Mouse (Mus musculus): ENCODE results near the gene Kncn. TPM values are rescaled to one million over a fixed set of nuclear protein-coding genes. Genes with fewer than 3 reads are reported as not detected.

Gene Kncn
- polyA plus RNA-seq, 1 experiment: not detected

DNA sequence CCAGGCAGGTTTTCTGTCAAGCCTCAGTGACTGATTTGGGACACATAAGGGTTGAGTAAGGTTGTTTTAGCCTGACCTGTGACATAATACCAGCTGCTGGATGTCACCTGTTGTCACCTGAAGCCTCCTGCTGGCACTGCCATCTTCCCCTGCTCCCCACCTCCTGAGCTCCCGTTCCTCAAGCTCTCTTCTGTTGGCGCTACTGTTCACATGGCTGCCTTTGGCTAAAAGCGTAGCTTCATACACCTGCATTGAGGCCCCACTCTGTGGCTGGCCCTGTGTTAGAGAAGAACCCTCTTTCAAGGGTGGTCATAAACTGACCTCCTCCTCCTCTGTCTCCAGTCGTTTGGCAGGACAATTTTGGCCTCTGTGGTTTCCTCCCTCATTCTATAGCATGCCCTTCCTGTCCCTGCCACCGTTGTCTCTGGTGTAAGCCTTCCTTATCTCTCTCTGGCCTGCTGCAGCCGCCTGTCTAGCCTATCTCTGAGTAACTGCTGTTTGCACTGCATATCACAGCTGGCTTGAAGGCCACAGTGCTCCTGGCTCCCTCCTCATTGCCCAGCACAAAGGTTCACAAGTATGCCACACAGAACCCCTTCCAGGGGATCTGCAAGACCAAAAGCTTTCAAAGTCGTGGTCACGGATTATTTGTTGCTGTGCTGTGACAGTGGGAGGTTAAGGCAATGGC, 35.1 kb upstream of the Kncn start:
- no peaks in the 10 kb centered on the region; the same call in 1 of the 2 replicates for H3K4me1 ChIP-seq (ENCODE audit: control insufficient read depth, insufficient read depth, low read length)
- no peak overlapping the region for H3K4me3 ChIP-seq (ENCODE audit: insufficient read depth, low read depth, low read length)
- H3K27ac ChIP-seq (ENCODE audit: insufficient read depth, low read depth, low read length): no peak overlapping the region
- TF ChIP-seq CTCF (IDR thresholded peaks at IDR 0.05; ENCODE audit: insufficient read depth, low read depth, low read length) (no peak), POLR2A (IDR thresholded peaks at IDR 0.05; ENCODE audit: insufficient read depth, low read depth, low read length) (no peak)
- WGBS: 80% methylated on average over 8 of the region's 8 CpGs

DNA sequence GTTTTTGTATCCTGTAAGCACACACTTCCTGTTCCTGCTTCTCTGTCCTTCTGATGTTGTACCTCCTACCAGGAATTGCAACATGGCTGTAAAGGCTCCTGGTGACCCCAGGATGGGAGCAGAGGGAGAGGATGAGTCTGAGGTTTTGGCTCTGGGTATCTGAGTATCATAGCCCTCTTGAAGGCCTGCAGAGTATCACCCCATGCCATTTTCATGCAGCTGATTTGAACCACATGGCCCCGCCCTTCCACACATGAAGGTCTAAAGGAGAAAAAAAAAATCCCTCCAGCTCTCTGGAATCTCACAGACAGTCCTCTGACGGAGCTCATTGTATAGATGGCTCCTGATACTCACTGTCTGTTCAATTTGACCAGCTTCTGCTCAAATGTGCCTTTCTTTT, 34.1 kb upstream of the Kncn start:
- no peak overlapping the region for H3K27ac ChIP-seq (ENCODE audit: insufficient read depth, low read depth, low read length)
- peaks cover 2% of the 10 kb centered on the region; the same call in 1 of the 2 replicates for H3K4me1 ChIP-seq (ENCODE audit: control insufficient read depth, insufficient read depth, low read length)
- TF ChIP-seq CTCF (IDR thresholded peaks at IDR 0.05; ENCODE audit: insufficient read depth, low read depth, low read length) (no peak), POLR2A (IDR thresholded peaks at IDR 0.05; ENCODE audit: insufficient read depth, low read depth, low read length) (no peak)
- H3K4me3 ChIP-seq (ENCODE audit: insufficient read depth, low read depth, low read length): no peak overlapping the region
- 90% methylated on average over 2 of the region's 2 CpGs for WGBS

DNA sequence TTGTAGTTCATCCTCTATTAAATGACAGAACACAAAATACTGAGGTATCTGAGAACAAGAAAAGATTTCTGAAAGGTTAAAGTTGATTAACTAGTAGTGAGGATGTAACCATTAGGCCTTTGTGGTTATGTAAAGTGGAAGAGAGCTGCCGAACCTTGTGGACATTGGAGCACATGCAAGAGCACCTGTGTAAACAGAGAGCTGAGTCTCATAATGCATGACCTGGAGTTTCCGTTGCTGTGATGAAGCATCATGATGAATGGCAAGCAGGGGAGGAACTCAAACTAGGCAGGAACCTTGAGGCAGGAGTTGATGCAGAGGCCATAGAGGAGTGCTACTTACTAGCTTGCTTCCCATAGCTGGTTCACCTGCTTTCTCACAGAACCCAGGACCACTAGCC, 33.6 kb upstream of the Kncn start:
- Histone ChIP-seq H3K27ac (ENCODE audit: insufficient read depth, low read depth, low read length) (no peak overlapping the region), H3K4me1 (ENCODE audit: control insufficient read depth, insufficient read depth, low read length) (peaks cover 6% of the 10 kb centered on the region; the same call in 1 of the 2 replicates), H3K4me3 (ENCODE audit: insufficient read depth, low read depth, low read length) (no peak overlapping the region)
- TF ChIP-seq POLR2A (IDR thresholded peaks at IDR 0.05; ENCODE audit: insufficient read depth, low read depth, low read length) (no peak), CTCF (IDR thresholded peaks at IDR 0.05; ENCODE audit: insufficient read depth, low read depth, low read length) (no peak)
- 73% methylated on average over 2 of the region's 2 CpGs for WGBS

DNA sequence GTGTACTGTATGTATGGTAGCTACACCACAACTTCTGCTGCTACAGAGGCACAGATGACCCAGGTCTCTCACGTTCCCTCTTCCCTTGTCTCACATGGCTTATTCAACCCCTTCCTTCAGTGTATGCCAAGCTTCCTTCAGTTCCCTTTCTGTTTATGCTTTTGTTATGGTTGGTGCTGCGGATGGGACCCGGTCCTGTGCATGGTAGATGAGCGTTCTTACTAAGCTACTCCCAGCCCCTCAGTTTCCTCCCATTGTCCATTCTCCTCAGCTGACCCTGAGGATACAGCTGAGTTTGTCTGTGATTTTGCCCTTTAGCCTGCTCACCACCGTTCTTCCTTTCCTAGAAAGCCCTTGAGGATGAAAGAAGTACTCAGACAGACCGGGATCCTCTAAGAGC, 32.6 kb upstream of the Kncn start:
- TF ChIP-seq CTCF (IDR thresholded peaks at IDR 0.05; ENCODE audit: insufficient read depth, low read depth, low read length) (no peak), POLR2A (IDR thresholded peaks at IDR 0.05; ENCODE audit: insufficient read depth, low read depth, low read length) (no peak)
- no peak overlapping the region for H3K27ac ChIP-seq (ENCODE audit: insufficient read depth, low read depth, low read length)
- peaks cover 13% of the 10 kb centered on the region for H3K4me1 ChIP-seq (ENCODE audit: control insufficient read depth, insufficient read depth, low read length)
- WGBS: 88% methylated on average over 6 of the region's 6 CpGs
- H3K4me3 ChIP-seq (ENCODE audit: insufficient read depth, low read depth, low read length): no peak overlapping the region

DNA sequence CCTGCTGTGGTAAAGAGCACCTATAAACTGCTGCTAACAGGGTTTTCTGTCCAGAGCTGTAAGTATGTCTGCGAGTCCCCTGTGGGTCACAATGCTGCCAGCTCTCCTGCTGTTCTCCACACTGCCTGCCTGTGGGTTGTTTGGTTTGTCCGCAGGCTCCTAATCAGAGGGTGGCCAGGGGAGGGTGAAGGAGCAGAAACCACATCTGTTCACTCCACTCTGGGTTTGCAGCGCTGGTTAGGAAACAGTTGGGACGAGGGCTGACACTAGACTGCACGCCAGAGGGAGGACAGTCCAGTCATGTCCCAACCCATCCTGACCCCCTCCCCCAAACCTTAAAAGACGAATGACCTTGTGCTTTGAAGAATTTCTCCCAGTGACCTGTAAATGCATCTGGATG, 29.1 kb upstream of the Kncn start:
- H3K27ac ChIP-seq (ENCODE audit: insufficient read depth, low read depth, low read length): no peak overlapping the region
- TF ChIP-seq POLR2A (IDR thresholded peaks at IDR 0.05; ENCODE audit: insufficient read depth, low read depth, low read length): no peak
- TF ChIP-seq CTCF (IDR thresholded peaks at IDR 0.05; ENCODE audit: insufficient read depth, low read depth, low read length): no peak
- no peak overlapping the region for H3K4me3 ChIP-seq (ENCODE audit: insufficient read depth, low read depth, low read length)
- 53% methylated on average over 6 of the region's 6 CpGs for WGBS
- H3K4me1 ChIP-seq (ENCODE audit: control insufficient read depth, insufficient read depth, low read length): peaks cover 13% of the 10 kb centered on the region

DNA sequence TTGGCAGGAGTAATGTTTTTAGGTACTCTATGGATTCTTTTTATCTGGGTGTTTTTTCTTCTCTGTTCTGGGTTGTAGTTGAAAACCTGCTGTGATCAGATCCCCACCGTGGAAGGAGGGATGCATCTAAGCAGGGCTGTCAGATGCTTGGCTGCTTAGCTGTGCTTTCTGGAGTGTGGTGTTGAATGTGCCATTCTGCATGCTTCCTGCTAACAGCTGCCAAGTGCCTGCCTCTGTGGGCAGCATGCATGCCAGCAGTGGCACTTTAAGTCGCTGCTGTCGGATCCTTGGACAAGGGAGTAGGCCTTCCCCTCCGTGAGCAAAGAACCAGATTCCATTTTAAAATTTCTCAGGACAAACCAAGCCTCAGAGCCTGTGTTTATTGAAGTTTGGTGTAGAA, 28.6 kb upstream of the Kncn start:
- TF ChIP-seq POLR2A (IDR thresholded peaks at IDR 0.05; ENCODE audit: insufficient read depth, low read depth, low read length) (no peak), CTCF (IDR thresholded peaks at IDR 0.05; ENCODE audit: insufficient read depth, low read depth, low read length) (no peak)
- no peak overlapping the region for H3K4me3 ChIP-seq (ENCODE audit: insufficient read depth, low read depth, low read length)
- 21% methylated on average over 4 of the region's 4 CpGs for WGBS
- no peak overlapping the region for H3K27ac ChIP-seq (ENCODE audit: insufficient read depth, low read depth, low read length)
- peaks cover 13% of the 10 kb centered on the region for H3K4me1 ChIP-seq (ENCODE audit: control insufficient read depth, insufficient read depth, low read length)

DNA sequence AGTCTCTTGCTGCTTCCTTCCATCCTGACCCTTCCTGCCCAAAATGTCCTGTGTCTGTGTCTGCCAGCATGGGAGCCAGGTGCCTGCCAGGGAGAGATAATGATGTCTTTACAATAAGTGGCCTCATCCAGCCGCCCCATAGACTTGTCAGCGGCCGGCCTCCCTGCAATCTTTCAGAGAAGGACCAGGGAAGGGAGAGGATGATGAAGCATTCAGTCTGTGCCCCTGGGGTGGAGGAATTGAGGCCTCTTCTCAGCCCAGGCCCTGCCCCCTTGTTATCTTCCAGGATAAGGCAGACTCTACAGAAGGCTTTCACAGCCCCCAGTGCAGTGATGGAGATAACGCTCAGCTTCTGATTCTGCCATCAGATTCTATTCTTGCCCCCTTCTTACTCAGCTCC, 27.9 kb upstream of the Kncn start:
- Histone ChIP-seq H3K27ac (ENCODE audit: insufficient read depth, low read depth, low read length) (no peak overlapping the region), H3K4me1 (ENCODE audit: control insufficient read depth, insufficient read depth, low read length) (peaks cover 13% of the 10 kb centered on the region), H3K4me3 (ENCODE audit: insufficient read depth, low read depth, low read length) (no peak overlapping the region)
- TF ChIP-seq CTCF (IDR thresholded peaks at IDR 0.05; ENCODE audit: insufficient read depth, low read depth, low read length) (no peak), POLR2A (IDR thresholded peaks at IDR 0.05; ENCODE audit: insufficient read depth, low read depth, low read length) (no peak)
- 79% methylated on average over 4 of the region's 4 CpGs for WGBS

DNA sequence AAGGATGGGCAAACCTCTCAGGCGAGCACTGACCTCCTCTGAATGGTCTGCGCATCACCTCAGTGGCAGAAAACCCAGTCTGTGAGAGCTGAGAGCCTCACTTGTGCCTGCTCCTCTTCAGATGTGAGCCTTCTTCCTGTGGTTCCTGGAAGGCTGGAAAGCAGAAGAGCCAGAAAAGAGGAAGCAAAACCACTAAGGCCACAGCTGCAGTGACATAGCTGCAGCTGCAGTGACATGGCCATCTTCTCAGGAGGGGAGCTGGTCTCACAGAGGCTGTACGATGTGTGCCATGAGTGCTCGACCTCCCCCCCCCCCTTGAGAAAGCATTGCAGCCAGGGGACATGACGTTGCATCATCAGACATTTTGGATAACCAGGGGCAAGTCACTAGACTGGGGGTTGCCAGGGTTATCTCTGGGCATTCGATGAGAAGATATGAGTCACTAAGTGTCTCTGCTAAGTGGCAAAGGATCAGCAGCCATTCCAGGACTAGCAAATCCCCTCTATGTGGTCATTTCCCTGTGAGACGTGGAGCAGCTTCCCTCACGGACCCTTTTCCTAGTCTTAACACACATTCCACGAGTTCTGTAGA, 26.8 kb upstream of the Kncn start:
- no peak overlapping the region for H3K4me3 ChIP-seq (ENCODE audit: insufficient read depth, low read depth, low read length)
- H3K27ac ChIP-seq (ENCODE audit: insufficient read depth, low read depth, low read length): no peak overlapping the region
- peaks cover 13% of the 10 kb centered on the region for H3K4me1 ChIP-seq (ENCODE audit: control insufficient read depth, insufficient read depth, low read length)
- WGBS: 82% methylated on average over 9 of the region's 9 CpGs
- no peak for TF ChIP-seq CTCF (IDR thresholded peaks at IDR 0.05; ENCODE audit: insufficient read depth, low read depth, low read length)
- no peak for TF ChIP-seq POLR2A (IDR thresholded peaks at IDR 0.05; ENCODE audit: insufficient read depth, low read depth, low read length)

DNA sequence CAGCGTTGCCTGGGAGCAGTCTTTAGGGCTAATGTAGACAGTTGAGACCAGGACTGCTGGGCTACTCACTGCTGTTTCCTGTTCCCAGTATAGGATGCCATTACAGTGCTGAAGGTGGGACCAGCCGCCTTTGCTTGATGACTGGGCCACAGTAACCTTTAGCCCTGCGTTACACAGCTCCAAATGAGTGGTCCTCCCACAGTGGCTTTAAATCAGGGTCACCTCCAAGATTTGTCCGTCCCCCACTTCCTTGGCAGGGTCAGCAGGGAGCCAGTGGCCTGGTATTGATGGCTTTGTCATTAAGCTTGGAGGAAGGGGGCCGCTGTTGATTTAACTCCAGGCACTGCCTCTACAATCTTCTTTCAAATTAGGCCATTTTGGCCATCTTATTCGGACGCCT, 20.8 kb upstream of the Kncn start:
- Histone ChIP-seq H3K4me3 (ENCODE audit: insufficient read depth, low read depth, low read length) (no peak overlapping the region), H3K27ac (ENCODE audit: insufficient read depth, low read depth, low read length) (no peak overlapping the region), H3K4me1 (ENCODE audit: control insufficient read depth, insufficient read depth, low read length) (no peaks in the 10 kb centered on the region)
- TF ChIP-seq POLR2A (IDR thresholded peaks at IDR 0.05; ENCODE audit: insufficient read depth, low read depth, low read length) (no peak), CTCF (IDR thresholded peaks at IDR 0.05; ENCODE audit: insufficient read depth, low read depth, low read length) (no peak)
- WGBS: 74% methylated on average over 7 of the region's 7 CpGs
